Mouse (Mus musculus): ENCODE results near the gene Igflr1. TPM values are rescaled to one million over a fixed set of nuclear protein-coding genes. Genes with fewer than 3 reads are reported as not detected.
A peak's percentile ranks its signal among the peaks of the same experiment; 100 is the strongest.

Igflr1 gene
- polyA plus RNA-seq, 1 experiment from 2014 or later = 4.1 TPM

DNA sequence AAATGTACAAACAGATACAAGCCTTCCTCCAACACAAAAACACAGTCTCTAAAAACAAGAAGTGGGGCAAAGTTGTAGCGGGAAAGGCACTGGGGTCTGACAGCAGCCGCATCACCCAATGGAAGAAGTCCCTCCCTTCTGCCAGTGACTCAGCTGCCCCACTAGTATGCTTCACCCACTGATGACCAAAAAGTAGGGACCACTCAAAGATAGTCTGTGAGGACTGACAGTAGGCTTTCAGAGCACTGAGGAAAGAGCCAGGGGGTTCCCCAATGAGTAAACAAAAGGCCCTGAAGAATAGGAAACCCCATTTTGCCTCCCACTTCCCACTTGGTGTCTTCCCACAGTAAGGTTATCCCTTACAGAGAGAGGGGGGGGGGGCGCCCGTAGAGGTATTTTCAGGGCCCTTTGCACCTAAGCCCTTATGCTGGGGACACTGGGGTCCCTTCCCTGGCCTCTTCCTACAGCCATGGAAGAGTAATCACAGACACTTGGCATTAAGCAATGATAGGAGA lies 29.3 kb downstream of the Igflr1 start:
- no peaks in the 10 kb centered on the region for H3K9me3 ChIP-seq

DNA sequence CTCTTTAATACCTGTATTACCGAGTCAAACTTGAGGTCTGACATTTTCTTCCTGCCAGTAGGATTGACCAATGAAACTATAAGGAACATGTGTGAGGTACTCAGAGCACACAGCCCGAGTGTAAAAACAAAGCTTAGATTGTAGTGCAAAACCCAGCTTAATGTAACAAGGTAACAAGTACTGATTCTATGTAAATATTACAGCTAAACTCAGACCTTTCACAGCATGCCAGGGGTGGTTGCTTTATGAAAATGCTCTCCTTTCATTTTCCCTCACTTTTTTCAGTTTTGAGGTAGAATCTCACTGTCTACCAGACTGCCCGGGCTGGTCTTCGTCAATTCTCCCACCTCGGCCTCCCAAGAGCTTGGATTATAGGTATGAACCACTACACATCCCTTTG lies 30.9 kb downstream of the Igflr1 start:
- Histone ChIP-seq H3K4me3 (no peak overlapping the region), H3K27ac (no peak overlapping the region), H3K9me3 (no peaks in the 10 kb centered on the region), H3K36me3 (no peaks in the 10 kb centered on the region), H3K4me1 (peaks cover 12% of the 10 kb centered on the region), H3K27me3 (ENCODE audit: insufficient read depth, poor library complexity, severe bottlenecking) (peaks cover 8% of the 10 kb centered on the region; the same call in 1 of the 2 replicates)
- DNase-seq (ENCODE audit: low spot score) = no peak
- 76% methylated on average over 5 of the region's 5 CpGs for WGBS

More for the DNA sequence above, 29.3 kb downstream of the Igflr1 start:
- WGBS = 56% methylated on average over 4 of the region's 4 CpGs
- Histone ChIP-seq H3K4me1 (peaks cover 7% of the 10 kb centered on the region), H3K27ac (no peak overlapping the region), H3K27me3 (ENCODE audit: insufficient read depth, poor library complexity, severe bottlenecking) (peaks cover 8% of the 10 kb centered on the region; the same call in 1 of the 2 replicates), H3K36me3 (no peaks in the 10 kb centered on the region), H3K4me3 (no peak overlapping the region)
- DNase-seq (ENCODE audit: low spot score) = no peak

DNA sequence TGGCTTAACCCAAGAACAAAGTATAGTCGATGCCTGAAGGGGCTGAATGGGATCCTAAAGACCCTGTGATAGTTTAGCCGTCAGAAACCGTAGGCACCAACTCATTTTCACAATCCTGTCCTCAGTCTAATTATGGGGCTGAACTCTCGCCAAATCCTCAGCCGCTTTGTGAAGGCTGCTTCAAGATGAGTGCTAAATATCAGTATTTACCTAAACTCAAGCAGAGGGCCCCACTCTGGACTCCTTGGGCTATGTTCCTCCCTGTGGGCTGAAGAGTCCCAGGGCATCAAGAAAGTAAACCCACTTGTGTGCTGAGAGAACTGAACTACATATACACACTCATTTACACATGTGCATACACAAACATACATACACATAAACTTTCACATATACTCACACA lies 31.6 kb downstream of the Igflr1 start:
- Histone ChIP-seq H3K27me3 (ENCODE audit: insufficient read depth, poor library complexity, severe bottlenecking) (peaks cover 8% of the 10 kb centered on the region; the same call in 1 of the 2 replicates), H3K27ac (no peak overlapping the region), H3K36me3 (no peaks in the 10 kb centered on the region), H3K4me1 (peaks cover 12% of the 10 kb centered on the region), H3K9me3 (no peaks in the 10 kb centered on the region), H3K4me3 (no peak overlapping the region)
- DNase-seq (ENCODE audit: low spot score) = no peak
- WGBS = 78% methylated on average over 5 of the region's 5 CpGs

DNA sequence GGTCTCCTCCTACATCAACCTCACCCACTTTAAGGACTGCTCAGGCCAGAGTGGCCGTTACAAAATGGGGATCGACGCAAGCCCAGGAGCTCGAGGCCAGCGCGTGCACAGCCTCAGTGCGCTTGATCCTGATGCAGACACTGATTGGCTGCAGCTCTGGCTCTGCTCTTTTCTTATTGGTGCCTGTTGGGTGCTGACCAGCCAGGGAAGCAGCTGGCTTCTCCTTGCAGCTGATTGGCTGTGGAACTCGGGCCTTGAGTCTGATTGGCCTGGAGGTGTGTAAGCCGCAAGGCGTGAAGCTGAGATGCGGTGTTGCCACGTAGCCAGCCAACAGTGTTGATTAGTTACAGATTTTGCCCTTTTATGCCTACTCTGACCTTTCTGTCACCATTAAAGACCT lies 33.6 kb downstream of the Igflr1 start, which contains the start of gene Zbtb32:
Gene Zbtb32 (minus strand): TSS at position 124 of the 400 bp plus-strand sequence.
- Histone ChIP-seq H3K9me3 (no peaks in the 10 kb centered on the region), H3K4me1 (peaks cover 18% of the 10 kb centered on the region), H3K27ac (no peak within 1 kb of the TSS), H3K4me3 (peak within 1 kb of the TSS; percentile 19; the same call in 1 of the 2 replicates), H3K27me3 (ENCODE audit: insufficient read depth, poor library complexity, severe bottlenecking) (peaks cover 8% of the 10 kb centered on the region; the same call in 1 of the 2 replicates), H3K36me3 (no peaks in the 10 kb centered on the region)
- no peak for DNase-seq (ENCODE audit: low spot score)
- WGBS = 91% methylated on average over 12 of the region's 12 CpGs

DNA sequence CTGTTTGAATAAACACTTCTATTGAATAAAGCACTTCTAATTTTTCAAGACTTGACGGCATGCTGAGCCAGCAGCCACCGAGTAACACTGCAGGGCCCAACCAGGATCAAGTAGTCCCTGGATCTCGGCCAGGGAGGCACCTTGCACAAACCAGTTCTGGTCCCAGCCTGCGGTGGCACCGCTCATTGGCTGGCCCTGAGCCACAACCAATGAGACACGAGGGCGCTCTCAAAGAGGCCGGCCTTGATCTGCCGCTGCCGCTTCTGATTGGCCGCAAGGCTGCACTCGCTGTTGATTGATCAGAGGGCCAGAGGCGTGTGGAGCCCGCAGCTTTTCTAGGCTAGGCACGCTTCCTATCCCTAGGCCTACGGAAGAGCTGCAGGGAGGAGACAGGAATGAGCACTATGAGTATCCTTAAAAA lies 34.7 kb downstream of the Igflr1 start:
- WGBS = 2% methylated on average over 16 of the region's 16 CpGs
- no peaks in the 10 kb centered on the region for H3K9me3 ChIP-seq
- no peaks in the 10 kb centered on the region for H3K36me3 ChIP-seq
- peaks cover 18% of the 10 kb centered on the region for H3K4me1 ChIP-seq
- no peak overlapping the region for H3K27ac ChIP-seq
- H3K4me3 ChIP-seq = peak overlapping the region; percentile 19
- peak; percentile 97 for DNase-seq (ENCODE audit: low spot score)
- H3K27me3 ChIP-seq (ENCODE audit: insufficient read depth, poor library complexity, severe bottlenecking) = peaks cover 4% of the 10 kb centered on the region; the same call in 1 of the 2 replicates

DNA sequence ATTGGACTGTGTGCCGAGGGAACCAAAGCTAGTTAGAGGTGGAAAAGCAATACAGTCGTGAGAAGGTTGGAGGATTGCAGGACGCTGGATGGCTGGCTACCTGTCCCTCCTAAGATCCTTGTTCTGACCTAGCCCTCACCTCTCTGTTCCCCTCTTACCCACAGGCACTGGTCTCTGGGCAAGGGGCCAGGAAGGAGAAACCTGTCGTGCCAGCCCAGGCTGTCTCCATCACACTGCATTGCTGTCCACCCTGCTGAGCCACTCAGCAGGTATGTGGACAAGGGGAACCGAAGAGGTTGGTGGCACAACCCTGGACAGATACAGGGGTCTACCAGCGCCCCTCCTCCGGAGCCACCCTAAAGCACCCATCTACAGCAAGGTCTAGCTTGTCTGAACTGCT lies 35.4 kb downstream of the Igflr1 start:
- Histone ChIP-seq H3K36me3 (no peaks in the 10 kb centered on the region), H3K9me3 (no peaks in the 10 kb centered on the region), H3K4me1 (peaks cover 18% of the 10 kb centered on the region), H3K4me3 (no peak overlapping the region), H3K27ac (no peak overlapping the region), H3K27me3 (ENCODE audit: insufficient read depth, poor library complexity, severe bottlenecking) (no peaks in the 10 kb centered on the region)
- DNase-seq (ENCODE audit: low spot score) = no peak
- 72% methylated on average over 7 of the region's 7 CpGs for WGBS

DNA sequence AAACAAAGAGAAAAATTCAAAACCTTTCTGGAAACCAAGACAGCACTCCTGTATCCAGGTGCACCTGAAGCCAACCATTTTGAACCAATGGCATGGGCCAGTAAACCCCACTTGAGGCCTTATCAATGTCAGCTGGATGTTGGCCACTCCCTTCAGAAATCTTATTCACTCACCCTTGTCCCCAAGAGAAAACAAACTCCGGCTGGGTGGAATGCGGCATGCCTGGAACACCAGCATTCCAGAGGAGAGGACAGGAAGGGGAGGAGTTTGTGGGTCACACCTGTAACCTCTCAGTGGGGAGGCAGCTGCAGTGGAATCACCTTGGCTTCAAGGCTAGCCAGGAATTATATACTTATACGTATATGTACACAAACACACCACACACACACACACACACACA lies 37.4 kb downstream of the Igflr1 start:
- H3K27ac ChIP-seq = no peak overlapping the region
- H3K4me3 ChIP-seq = no peak overlapping the region
- no peaks in the 10 kb centered on the region for H3K36me3 ChIP-seq
- peaks cover 18% of the 10 kb centered on the region for H3K4me1 ChIP-seq
- peaks cover 5% of the 10 kb centered on the region; the same call in 1 of the 2 replicates for H3K27me3 ChIP-seq (ENCODE audit: insufficient read depth, poor library complexity, severe bottlenecking)
- no peak for DNase-seq (ENCODE audit: low spot score)
- H3K9me3 ChIP-seq = no peaks in the 10 kb centered on the region
- WGBS = 23% methylated on average over 3 of the region's 3 CpGs

DNA sequence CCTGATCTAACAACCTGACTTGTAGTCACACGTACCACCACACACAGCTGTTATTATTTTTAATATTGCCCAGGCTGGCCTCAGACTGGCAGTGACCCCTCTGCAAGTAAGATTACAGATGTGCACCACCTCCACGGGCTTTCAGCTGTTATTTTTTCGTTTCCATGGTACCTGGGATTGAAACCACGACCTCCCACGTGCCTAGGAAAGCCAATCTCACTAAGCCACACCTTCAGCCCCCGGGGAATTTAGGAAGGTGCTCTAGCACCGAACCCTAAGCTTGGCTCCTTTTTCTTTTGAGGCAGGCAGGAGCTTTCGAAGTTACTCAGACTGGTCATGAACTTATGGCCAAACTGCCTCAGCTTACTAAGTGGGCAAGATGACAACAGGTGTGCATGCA lies 39.2 kb downstream of the Igflr1 start:
- Histone ChIP-seq H3K4me1 (peaks cover 19% of the 10 kb centered on the region), H3K27me3 (ENCODE audit: insufficient read depth, poor library complexity, severe bottlenecking) (peaks cover 9% of the 10 kb centered on the region; the same call in 1 of the 2 replicates), H3K9me3 (no peaks in the 10 kb centered on the region), H3K36me3 (no peaks in the 10 kb centered on the region), H3K27ac (no peak overlapping the region), H3K4me3 (no peak overlapping the region)
- WGBS = 58% methylated on average over 8 of the region's 8 CpGs
- no peak for DNase-seq (ENCODE audit: low spot score)

DNA sequence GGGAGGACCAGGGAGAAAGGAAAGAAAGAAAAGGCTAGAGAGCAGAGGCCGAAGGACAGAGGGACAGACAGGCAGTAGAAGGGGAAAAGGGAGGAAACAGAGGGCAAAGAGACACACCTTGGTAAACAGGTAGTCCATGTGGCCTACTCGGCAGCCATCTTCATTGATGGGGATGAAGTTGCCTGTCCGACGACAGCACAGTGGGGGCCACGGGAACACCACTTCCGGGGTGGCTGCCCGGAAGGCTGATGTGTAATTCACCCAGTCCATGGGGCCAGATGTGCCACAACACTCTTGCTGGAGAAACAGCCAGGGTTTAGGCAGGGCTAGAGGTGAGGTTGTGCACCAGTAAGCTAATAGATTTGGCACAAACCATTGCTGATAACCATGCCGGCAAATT lies 39.7 kb downstream of the Igflr1 start:
- no peak for DNase-seq (ENCODE audit: low spot score)
- no peaks in the 10 kb centered on the region for H3K9me3 ChIP-seq
- no peak overlapping the region for H3K27ac ChIP-seq
- 76% methylated on average over 8 of the region's 8 CpGs for WGBS
- H3K4me1 ChIP-seq = peaks cover 20% of the 10 kb centered on the region
- no peak overlapping the region for H3K4me3 ChIP-seq
- H3K36me3 ChIP-seq = no peaks in the 10 kb centered on the region
- H3K27me3 ChIP-seq (ENCODE audit: insufficient read depth, poor library complexity, severe bottlenecking) = peaks cover 9% of the 10 kb centered on the region; the same call in 1 of the 2 replicates

DNA sequence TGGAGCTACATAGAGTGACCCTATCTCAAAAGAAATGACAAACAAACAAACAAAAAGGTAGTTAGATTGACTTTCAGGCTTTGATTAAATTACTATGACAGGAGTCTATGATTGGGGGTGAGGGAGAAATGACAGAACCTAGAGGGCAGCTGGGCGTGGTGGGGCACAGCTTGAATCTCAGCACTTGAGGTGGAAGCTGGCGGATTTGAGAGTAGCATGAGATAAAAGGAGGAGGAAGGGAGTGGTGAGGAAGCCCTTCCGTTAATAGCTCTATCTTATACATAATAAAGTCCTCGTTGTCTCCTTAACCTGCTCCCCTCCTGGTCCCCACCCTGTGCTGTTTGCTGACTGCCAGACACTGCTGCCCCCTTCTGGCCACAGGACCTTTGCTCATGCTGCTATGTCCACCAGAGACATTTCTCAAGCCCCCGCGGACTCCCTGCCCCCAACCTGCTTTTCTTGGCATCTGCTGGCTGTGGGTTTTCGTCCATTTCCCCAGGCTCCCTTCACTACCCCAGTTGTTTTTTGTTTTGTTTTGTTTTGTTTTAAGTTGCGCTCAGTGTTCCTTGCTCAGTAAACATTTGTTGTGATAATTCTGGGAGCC lies 42.6 kb downstream of the Igflr1 start:
- Histone ChIP-seq H3K27me3 (ENCODE audit: insufficient read depth, poor library complexity, severe bottlenecking) (peaks cover 9% of the 10 kb centered on the region; the same call in 1 of the 2 replicates), H3K27ac (no peak overlapping the region), H3K36me3 (no peaks in the 10 kb centered on the region), H3K4me3 (no peak overlapping the region), H3K4me1 (peaks cover 12% of the 10 kb centered on the region), H3K9me3 (no peaks in the 10 kb centered on the region)
- 23% methylated on average over 8 of the region's 8 CpGs for WGBS
- no peak for DNase-seq (ENCODE audit: low spot score)

DNA sequence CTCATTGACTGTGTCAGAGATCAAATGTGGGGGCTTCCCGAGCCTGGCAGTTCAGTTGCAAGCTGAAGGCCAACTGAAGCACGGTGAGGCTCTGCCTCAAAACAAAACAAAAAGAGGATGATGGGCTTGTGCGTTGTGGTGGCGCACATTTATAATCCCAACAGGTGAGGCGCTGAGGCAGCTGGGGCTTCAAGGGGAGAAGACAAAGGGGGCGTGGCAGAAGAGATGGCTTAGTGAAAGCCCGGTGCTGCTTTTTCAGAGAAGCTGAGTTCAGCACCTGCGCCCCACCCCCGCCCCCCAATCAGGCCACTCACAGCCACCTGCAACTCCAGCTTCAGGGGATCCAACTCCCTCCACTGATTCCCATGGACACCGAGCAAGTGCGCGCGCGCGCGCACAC lies 43.2 kb downstream of the Igflr1 start:
- Histone ChIP-seq H3K9me3 (no peaks in the 10 kb centered on the region), H3K4me3 (no peak overlapping the region), H3K27ac (no peak overlapping the region), H3K36me3 (no peaks in the 10 kb centered on the region), H3K27me3 (ENCODE audit: insufficient read depth, poor library complexity, severe bottlenecking) (peaks cover 9% of the 10 kb centered on the region; the same call in 1 of the 2 replicates), H3K4me1 (peaks cover 14% of the 10 kb centered on the region)
- 49% methylated on average over 16 of the region's 16 CpGs for WGBS
- no peak for DNase-seq (ENCODE audit: low spot score)

DNA sequence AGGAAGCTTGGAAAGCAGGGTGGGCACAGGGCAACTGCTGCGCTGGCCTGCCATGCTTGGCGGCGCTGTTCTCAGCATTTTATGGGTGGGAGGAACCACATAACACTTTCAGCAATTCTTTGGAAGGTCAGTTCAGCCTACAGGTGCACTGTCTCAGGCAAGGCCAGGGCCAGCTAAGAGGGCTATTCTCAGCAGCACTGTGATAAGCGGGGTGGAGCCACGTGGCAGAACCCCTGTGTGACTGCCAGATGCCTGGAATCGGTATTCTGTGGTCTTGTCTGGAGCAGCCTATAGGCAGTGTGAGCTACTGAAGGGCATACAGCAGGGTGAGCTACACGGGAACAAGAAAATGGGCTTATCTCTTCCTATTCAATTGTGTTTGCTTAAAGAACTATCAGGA lies 44.8 kb downstream of the Igflr1 start:
- Histone ChIP-seq H3K36me3 (peaks cover 2% of the 10 kb centered on the region; the same call in 1 of the 2 replicates), H3K27ac (0 out of 2 replicates have a peak overlapping the region, but pooled peaks have one; percentile 26), H3K4me1 (peaks cover 17% of the 10 kb centered on the region), H3K4me3 (0 out of 2 replicates have a peak overlapping the region, but pooled peaks have one; percentile 0), H3K27me3 (ENCODE audit: insufficient read depth, poor library complexity, severe bottlenecking) (peaks cover 9% of the 10 kb centered on the region; the same call in 1 of the 2 replicates), H3K9me3 (no peaks in the 10 kb centered on the region)
- 37% methylated on average over 7 of the region's 7 CpGs for WGBS
- DNase-seq (ENCODE audit: low spot score) = no peak

DNA sequence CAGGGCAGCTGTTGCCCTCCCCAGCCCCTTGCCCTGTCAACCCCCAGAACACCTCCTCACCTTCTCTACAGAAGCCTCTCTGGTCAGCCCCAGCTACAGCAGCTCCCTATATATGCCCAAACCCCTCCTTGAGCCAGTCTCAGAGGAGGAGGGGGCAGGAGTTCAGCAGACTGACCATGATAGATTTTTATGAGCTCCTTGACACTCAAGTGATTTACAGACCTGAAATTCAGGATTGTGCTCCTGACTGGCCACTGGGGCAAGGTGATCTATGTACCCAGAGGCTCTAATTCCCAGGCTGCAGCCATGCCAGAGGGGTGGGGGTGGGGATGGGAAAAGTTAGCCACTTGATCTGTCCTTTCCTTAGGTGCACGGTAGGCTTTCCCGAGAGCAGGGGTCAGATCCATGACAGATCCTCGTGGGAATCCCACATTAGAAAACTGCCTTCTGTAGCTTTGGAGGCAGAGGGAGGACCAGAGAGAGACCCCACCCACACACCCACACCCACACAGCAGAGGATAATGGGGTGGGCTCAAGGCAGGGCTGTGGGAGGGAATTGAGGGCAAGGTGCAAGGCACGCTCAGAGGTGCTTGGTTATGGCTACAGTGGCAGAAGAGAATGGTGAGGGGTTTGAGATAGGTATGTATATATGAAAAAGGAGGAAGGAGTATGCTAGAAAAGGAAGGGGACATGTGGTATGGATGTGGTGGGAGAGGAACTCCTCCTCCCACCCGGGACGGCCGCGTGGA lies 47.6 kb downstream of the Igflr1 start, which contains the start of gene Upk1a:
Gene Upk1a (minus strand): TSS at position 194 of the 749 bp plus-strand sequence.
- DNase-seq (ENCODE audit: low spot score) = no peak
- 84% methylated on average over 8 of the region's 8 CpGs for WGBS
- H3K27me3 ChIP-seq (ENCODE audit: insufficient read depth, poor library complexity, severe bottlenecking) = peaks cover 3% of the 10 kb centered on the region; the same call in 1 of the 2 replicates
- H3K9me3 ChIP-seq = no peaks in the 10 kb centered on the region
- H3K4me3 ChIP-seq = no peak within 1 kb of the TSS
- peaks cover 17% of the 10 kb centered on the region for H3K4me1 ChIP-seq
- H3K36me3 ChIP-seq = peaks cover 27% of the 10 kb centered on the region
- H3K27ac ChIP-seq = no peak within 1 kb of the TSS
